Mouse (Mus musculus) CD4-positive, CD25-positive, alpha-beta regulatory T cell (primary cell): ENCODE measurements around the gene Ifna6. TPM values are rescaled to one million over a fixed set of nuclear protein-coding genes. Genes with fewer than 3 reads are reported as not detected.

Source experiments
- polyA plus RNA-seq: library from polyadenylated mRNA; unstranded; fragments of 100-300 nt; shearing (Covaris generic); gene quantifications from one replicate; pipeline ENCODE4 v1.2.1, GENCODE M21; 2017

Ifna6 gene
- not detected for polyA plus RNA-seq

DNA sequence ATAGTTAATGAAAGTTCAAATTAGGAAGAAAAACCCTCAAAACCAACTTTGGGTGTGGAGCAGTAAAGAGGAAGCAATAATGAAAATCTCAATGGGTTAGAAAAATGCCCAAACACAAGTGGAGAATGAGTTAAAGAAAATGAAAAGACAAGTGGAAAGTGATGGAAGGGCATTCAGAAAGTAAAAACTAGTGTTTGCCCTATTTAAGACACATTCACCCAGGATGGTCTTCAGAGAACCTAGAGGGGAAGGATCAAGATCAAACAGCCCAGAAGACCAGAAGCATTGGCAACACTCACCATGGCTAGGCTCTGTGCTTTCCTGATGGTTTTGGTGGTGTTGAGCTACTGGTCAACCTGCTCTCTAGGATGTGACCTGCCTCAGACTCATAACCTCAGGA lies at the start of gene Ifna6:
Gene Ifna6 (plus strand): TSS at position 301 of the 400 bp plus-strand sequence.

DNA sequence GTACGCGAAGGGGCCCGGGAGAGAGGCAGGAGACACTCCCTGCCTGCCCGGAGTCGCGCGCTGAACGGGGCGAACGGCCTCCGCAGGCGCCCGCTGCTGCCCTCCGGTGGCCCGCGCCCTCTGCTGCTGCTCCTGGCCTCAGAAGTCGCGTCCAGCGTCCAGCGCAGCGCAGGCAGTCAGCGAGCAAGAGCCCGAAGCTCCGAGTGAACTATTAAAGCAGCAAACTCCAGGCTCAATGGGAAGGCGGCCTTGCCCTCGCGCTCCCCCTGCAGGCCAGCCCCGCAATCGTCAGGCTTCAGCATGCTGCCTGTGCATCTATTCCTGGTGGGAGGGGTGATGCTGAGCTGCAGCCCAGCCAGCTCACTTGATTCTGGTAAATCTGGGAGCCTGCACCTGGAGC lies 47.7 kb upstream of the Ifna6 start, which contains the start of gene Gm13272:
Gene Gm13272 (plus strand): TSS at position 301 of the 400 bp plus-strand sequence.

GRCm38 (mm10) chr4:88781831-88782230 lies 45.4 kb upstream of the Ifna6 start, which contains the start of gene Ifnz:
Gene Ifnz (plus strand): TSS chr4:88782131.

DNA sequence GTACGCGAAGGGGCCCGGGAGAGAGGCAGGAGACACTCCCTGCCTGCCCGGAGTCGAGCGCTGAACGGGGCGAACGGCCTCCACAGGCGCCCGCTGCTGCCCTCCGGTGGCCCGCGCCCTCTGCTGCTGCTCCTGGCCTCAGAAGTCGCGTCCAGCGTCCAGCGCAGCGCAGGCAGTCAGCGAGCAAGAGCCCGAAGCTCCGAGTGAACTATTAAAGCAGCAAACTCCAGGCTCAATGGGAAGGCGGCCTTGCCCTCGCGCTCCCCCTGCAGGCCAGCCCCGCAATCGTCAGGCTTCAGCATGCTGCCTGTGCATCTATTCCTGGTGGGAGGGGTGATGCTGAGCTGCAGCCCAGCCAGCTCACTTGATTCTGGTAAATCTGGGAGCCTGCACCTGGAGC lies 41.8 kb upstream of the Ifna6 start, which contains the start of gene Gm13276:
Gene Gm13276 (plus strand): TSS at position 301 of the 400 bp plus-strand sequence.

GRCm38 (mm10) chr4:88788402-88788801 lies 38.8 kb upstream of the Ifna6 start, which contains the start of gene Gm13277:
Gene Gm13277 (plus strand): TSS chr4:88788632.

GRCm38 (mm10) chr4:88791250-88791649 lies 36.0 kb upstream of the Ifna6 start, which contains the start of gene Gm13278:
Gene Gm13278 (plus strand): TSS chr4:88791550.

GRCm38 (mm10) chr4:88793936-88794675 lies 33.1 kb upstream of the Ifna6 start, which contains the start of gene Gm13275:
Gene Gm13275 (plus strand): TSS chr4:88794487.

GRCm38 (mm10) chr4:88797097-88797496 lies 30.1 kb upstream of the Ifna6 start, which contains the start of gene Gm13279:
Gene Gm13279 (plus strand): TSS chr4:88797397.

DNA sequence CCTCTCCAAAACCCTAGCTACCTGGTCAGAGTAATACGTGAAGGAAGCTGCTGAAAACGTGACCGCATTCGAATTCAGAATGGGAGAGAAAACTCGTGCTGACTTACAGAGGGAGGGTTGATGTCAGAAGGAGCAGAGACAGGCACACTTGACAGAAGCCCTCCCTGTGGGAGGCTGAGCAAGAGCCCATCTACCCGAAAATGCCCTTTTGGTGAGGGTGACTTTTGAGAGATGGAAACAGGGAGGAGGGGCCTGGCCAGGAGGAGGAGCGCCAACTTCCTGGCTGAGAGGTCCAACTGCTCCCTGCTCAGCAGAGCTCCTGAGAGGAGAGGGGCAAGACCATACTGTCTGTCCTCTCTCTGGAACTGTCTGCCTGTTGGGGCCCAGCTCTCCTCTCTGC lies 27.9 kb upstream of the Ifna6 start, which contains the start of gene Gm13285:
Gene Gm13285 (plus strand): TSS at position 301 of the 400 bp plus-strand sequence.

DNA sequence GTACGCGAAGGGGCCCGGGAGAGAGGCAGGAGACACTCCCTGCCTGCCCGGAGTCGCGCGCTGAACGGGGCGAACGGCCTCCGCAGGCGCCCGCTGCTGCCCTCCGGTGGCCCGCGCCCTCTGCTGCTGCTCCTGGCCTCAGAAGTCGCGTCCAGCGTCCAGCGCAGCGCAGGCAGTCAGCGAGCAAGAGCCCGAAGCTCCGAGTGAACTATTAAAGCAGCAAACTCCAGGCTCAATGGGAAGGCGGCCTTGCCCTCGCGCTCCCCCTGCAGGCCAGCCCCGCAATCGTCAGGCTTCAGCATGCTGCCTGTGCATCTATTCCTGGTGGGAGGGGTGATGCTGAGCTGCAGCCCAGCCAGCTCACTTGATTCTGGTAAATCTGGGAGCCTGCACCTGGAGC lies 24.3 kb upstream of the Ifna6 start, which contains the start of gene Gm13287:
Gene Gm13287 (plus strand): TSS at position 301 of the 400 bp plus-strand sequence.

DNA sequence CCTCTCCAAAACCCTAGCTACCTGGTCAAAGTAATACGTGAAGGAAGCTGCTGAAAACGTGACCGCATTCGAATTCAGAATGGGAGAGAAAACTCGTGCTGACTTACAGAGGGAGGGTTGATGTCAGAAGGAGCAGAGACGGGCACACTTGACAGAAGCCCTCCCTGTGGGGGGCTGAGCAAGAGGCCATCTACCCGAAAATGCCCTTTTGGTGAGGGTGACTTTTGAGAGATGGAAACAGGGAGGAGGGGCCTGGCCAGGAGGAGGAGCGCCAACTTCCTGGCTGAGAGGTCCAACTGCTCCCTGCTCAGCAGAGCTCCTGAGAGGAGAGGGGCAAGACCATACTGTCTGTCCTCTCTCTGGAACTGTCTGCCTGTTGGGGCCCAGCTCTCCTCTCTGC lies 22.0 kb upstream of the Ifna6 start, which contains the start of gene Gm13288:
Gene Gm13288 (plus strand): TSS at position 301 of the 400 bp plus-strand sequence.

DNA sequence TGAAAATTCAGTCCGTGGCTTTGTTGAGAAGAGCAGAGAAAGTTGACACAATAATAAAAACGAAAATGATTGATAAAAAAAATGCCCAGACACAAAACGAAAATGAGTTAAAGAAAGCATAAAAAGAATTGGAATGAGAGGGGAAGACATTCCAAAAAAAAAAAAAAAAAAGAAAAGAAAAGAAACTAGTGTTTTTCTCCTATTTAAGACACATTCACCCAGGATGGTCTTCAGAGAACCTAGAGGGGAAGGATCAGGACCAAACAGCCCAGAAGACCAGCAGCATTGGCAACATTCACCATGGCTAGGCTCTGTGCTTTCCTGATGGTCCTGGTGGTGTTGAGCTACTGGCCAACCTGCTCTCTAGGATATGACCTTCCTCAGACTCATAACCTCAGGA lies 11.3 kb upstream of the Ifna6 start, which contains the start of gene Ifna7:
Gene Ifna7 (plus strand): TSS at position 301 of the 400 bp plus-strand sequence.

DNA sequence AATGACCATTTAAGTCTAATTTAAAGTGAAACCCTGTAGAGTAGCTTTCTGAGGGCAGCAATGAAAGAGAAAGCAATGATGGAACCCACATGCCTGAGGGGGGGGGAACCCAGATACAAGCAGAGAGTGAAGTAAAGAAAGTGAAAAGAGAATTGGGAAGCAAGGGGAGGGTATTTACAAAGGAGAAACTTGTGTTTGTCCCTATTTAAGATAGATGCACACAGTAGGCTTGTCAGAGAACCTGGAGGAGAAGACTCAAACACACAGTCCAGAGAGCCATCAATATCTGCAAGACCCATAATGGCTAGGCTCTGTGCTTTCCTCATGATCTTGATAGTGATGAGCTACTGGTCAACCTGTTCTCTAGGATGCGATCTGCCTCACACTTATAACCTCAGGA lies 7.6 kb upstream of the Ifna6 start, which contains the start of gene Ifna11:
Gene Ifna11 (plus strand): TSS at position 301 of the 400 bp plus-strand sequence.

DNA sequence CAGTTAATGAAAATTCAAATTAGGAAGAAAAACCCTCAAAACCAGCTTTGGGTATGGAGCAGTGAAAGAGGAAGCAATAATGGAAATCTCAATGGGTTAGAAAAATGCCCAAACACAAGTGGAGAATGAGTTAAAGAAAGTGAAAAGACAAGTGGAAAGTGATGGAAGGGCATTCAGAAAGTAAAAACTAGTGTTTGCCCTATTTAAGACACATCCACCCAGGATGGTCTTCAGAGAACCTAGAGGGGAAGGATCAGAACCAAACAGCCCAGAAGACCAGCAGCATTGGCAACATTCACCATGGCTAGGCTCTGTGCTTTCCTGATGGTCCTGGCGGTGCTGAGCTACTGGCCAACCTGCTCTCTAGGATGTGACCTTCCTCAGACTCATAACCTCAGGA lies 8.0 kb downstream of the Ifna6 start, which contains the start of gene Ifna5:
Gene Ifna5 (plus strand): TSS at position 301 of the 400 bp plus-strand sequence.

DNA sequence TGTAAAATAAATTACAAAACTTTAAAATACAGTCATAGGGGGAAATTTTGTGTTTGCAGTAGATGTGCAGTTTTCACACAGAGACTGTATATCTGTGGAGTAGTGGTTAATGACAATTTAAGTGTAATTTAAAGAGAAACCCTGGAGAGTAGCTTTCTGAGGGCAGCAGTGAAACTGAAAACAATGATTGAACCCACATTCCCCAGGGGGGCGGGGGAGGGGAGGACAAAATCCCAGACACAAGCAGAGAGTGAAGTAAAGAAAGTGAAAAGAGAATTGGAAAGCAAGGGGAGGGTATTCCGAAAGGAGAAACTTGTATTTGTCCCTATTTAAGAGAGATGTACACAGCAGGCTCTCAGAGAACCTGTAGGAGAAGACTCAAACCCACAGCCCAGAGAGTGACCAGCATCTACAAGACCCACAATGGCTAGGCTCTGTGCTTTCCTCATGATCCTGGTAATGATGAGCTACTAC lies 14.3 kb downstream of the Ifna6 start, which contains the start of gene Ifna4:
Gene Ifna4 (plus strand): TSS at position 424 of the 474 bp plus-strand sequence.

DNA sequence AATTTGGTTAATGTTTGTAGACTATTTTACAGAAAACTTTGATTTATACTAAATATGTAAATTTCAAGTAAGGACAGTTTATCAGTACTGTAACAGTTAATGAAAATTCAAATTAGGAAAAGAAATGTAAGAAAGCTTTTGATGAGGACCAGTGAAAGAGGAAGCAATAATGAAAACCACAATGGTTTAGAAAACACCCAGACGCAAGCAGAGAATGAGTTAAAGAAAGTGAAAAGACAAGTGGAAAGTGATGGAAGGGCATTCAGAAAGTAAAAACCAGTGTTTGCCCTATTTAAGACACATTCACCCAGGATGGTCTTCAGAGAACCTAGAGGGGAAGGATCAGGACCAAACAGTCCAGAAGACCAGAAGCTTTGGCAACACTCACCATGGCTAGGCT lies 22.5 kb downstream of the Ifna6 start, which contains the start of gene Ifna1:
Gene Ifna1 (plus strand): TSS at position 390 of the 400 bp plus-strand sequence.

Other genes with a start within 250 kb of the Ifna6 start
- not detected for gene Ifna9, start 235.0 kb upstream of the Ifna6 start, polyA plus RNA-seq
- not detected for gene Ifna12, start 224.0 kb upstream of the Ifna6 start, polyA plus RNA-seq
- gene C87499, start 193.0 kb upstream of the Ifna6 start, polyA plus RNA-seq: not detected
- gene Ifna13, start 183.0 kb upstream of the Ifna6 start, polyA plus RNA-seq: not detected
- not detected for gene Ifna16, start 150.5 kb upstream of the Ifna6 start, polyA plus RNA-seq
- not detected for gene Ifna2, start 143.5 kb upstream of the Ifna6 start, polyA plus RNA-seq
- gene Ifnab, start 136.1 kb upstream of the Ifna6 start, polyA plus RNA-seq: not detected
- 0.32 TPM for gene Gm26566, start 105.6 kb upstream of the Ifna6 start, polyA plus RNA-seq
- gene Klhl9, start 105.0 kb upstream of the Ifna6 start, polyA plus RNA-seq: 26.9 TPM
- not detected for gene Gm13271, start 72.5 kb upstream of the Ifna6 start, polyA plus RNA-seq
- gene Gm13283, start 67.3 kb upstream of the Ifna6 start, polyA plus RNA-seq: 0.97 TPM
- gene Gm13290, start 53.6 kb upstream of the Ifna6 start, polyA plus RNA-seq: 0.35 TPM
- gene Gm13289, start 50.5 kb upstream of the Ifna6 start, polyA plus RNA-seq: not detected
- not detected for gene Gm13272, start 47.6 kb upstream of the Ifna6 start, polyA plus RNA-seq
- 0.68 TPM for gene Ifnz, start 45.3 kb upstream of the Ifna6 start, polyA plus RNA-seq
- gene Gm13276, start 41.7 kb upstream of the Ifna6 start, polyA plus RNA-seq: not detected
- gene Gm13277, start 38.8 kb upstream of the Ifna6 start, polyA plus RNA-seq: not detected
- not detected for gene Gm13278, start 35.9 kb upstream of the Ifna6 start, polyA plus RNA-seq
- not detected for gene Gm13275, start 32.9 kb upstream of the Ifna6 start, polyA plus RNA-seq
- gene Gm13279, start 30.0 kb upstream of the Ifna6 start, polyA plus RNA-seq: not detected
- 1.1 TPM for gene Gm13285, start 27.8 kb upstream of the Ifna6 start, polyA plus RNA-seq
- gene Gm13287, start 24.2 kb upstream of the Ifna6 start, polyA plus RNA-seq: not detected
- gene Gm13288, start 21.9 kb upstream of the Ifna6 start, polyA plus RNA-seq: not detected
- not detected for gene Ifna7, start 11.2 kb upstream of the Ifna6 start, polyA plus RNA-seq
- not detected for gene Ifna11, start 7.5 kb upstream of the Ifna6 start, polyA plus RNA-seq
- gene Ifna5, start 8.1 kb downstream of the Ifna6 start, polyA plus RNA-seq: not detected
- not detected for gene Ifna4, start 14.4 kb downstream of the Ifna6 start, polyA plus RNA-seq
- gene Ifna1, start 22.7 kb downstream of the Ifna6 start, polyA plus RNA-seq: not detected
- gene Ifne, start 52.8 kb downstream of the Ifna6 start, polyA plus RNA-seq: not detected